Mouse (Mus musculus): ENCODE results near the gene Tbc1d2. TPM values are rescaled to one million over a fixed set of nuclear protein-coding genes. Genes with fewer than 3 reads are reported as not detected.
"Not testable (repeated sequence)": the region's sequence is repeated elsewhere in the genome, so short reads cannot be mapped to it uniquely, and the experiment has no call there.

The Tbc1d2 gene
- polyA plus RNA-seq, 1 experiment from 2014 or later = 0.57 TPM

GRCm38 (mm10) chr4:46637250-46637649, 12.8 kb downstream of the Tbc1d2 start:
- not testable (repeated sequence) for H3K4me2 ChIP-seq; H3K27ac ChIP-seq (replicated peaks); H3K27me3 ChIP-seq; H3K4me3 ChIP-seq; H3K36me3 ChIP-seq; H3K9ac ChIP-seq; H3K9me3 ChIP-seq; H3K4me1 ChIP-seq (replicated peaks); ATAC-seq (ENCODE audit: low read depth)
- WGBS = 89% methylated on average over 10 of the region's 10 CpGs

GRCm38 (mm10) chr4:46635702-46636430, 14.1 kb downstream of the Tbc1d2 start:
- no peak for ATAC-seq (ENCODE audit: low read depth)
- H3K4me3 ChIP-seq = no peak overlapping the region
- WGBS = 90% methylated on average over 16 of the region's 16 CpGs
- H3K27me3 ChIP-seq = no peaks in the 10 kb centered on the region
- H3K27ac ChIP-seq (replicated peaks) = no peak overlapping the region
- H3K9ac ChIP-seq = no peak overlapping the region
- no peaks in the 10 kb centered on the region for H3K4me1 ChIP-seq (replicated peaks)
- H3K36me3 ChIP-seq = no peaks in the 10 kb centered on the region
- H3K4me2 ChIP-seq = no peak overlapping the region
- H3K9me3 ChIP-seq = no peaks in the 10 kb centered on the region

- H3K4me3 ChIP-seq = no peak overlapping the region
- no peaks in the 10 kb centered on the region; the same call in 1 of the 2 replicates for H3K27me3 ChIP-seq
- H3K9ac ChIP-seq = no peak overlapping the region
- H3K36me3 ChIP-seq = no peaks in the 10 kb centered on the region
- no peak for ATAC-seq (ENCODE audit: low read depth)
- no peaks in the 10 kb centered on the region for H3K9me3 ChIP-seq
- H3K4me1 ChIP-seq (replicated peaks) = no peaks in the 10 kb centered on the region
- H3K27ac ChIP-seq (replicated peaks) = no peak overlapping the region
- H3K4me2 ChIP-seq = no peak overlapping the region
- WGBS = 51% methylated on average over 6 of the region's 6 CpGs
Observed at GRCm38 (mm10) chr4:46634881-46635280, 15.1 kb downstream of the Tbc1d2 start.

- H3K4me3 ChIP-seq; H3K36me3 ChIP-seq; H3K9ac ChIP-seq; H3K27ac ChIP-seq (replicated peaks); H3K27me3 ChIP-seq; H3K9me3 ChIP-seq; H3K4me1 ChIP-seq (replicated peaks); ATAC-seq (ENCODE audit: low read depth); H3K4me2 ChIP-seq: not testable (repeated sequence)
- 78% methylated on average over 6 of the region's 6 CpGs for WGBS
Observed at GRCm38 (mm10) chr4:46633565-46633964, 16.4 kb downstream of the Tbc1d2 start.

- WGBS = 75% methylated on average over 2 of the region's 2 CpGs
- Histone ChIP-seq H3K9ac (no peak overlapping the region), H3K36me3 (no peaks in the 10 kb centered on the region), H3K9me3 (no peaks in the 10 kb centered on the region), H3K27ac (replicated peaks) (no peak overlapping the region), H3K4me3 (no peak overlapping the region), H3K4me1 (replicated peaks) (peaks cover 10% of the 10 kb centered on the region), H3K27me3 (no peaks in the 10 kb centered on the region; the same call in 1 of the 2 replicates), H3K4me2 (no peak overlapping the region)
- ATAC-seq (ENCODE audit: low read depth) = no peak
Observed at GRCm38 (mm10) chr4:46632465-46632864, 17.5 kb downstream of the Tbc1d2 start.

- H3K4me3 ChIP-seq = no peak overlapping the region
- WGBS = 55% methylated on average over 9 of the region's 9 CpGs
Observed at GRCm38 (mm10) chr4:46630390-46630789, 19.6 kb downstream of the Tbc1d2 start.

GRCm38 (mm10) chr4:46628873-46629272, 21.1 kb downstream of the Tbc1d2 start:
- 0 out of 2 replicates have a peak overlapping the region, but pooled peaks have one; percentile 5 for H3K4me2 ChIP-seq
- no peaks in the 10 kb centered on the region for H3K36me3 ChIP-seq
- no peak overlapping the region for H3K27ac ChIP-seq (replicated peaks)
- H3K4me1 ChIP-seq (replicated peaks) = peaks cover 10% of the 10 kb centered on the region
- H3K9me3 ChIP-seq = no peaks in the 10 kb centered on the region
- WGBS = 38% methylated on average over 9 of the region's 9 CpGs
- H3K4me3 ChIP-seq = no peak overlapping the region
- H3K27me3 ChIP-seq = no peaks in the 10 kb centered on the region; the same call in 1 of the 2 replicates
- no peak overlapping the region for H3K9ac ChIP-seq
- ATAC-seq (ENCODE audit: low read depth) = no peak

More at GRCm38 (mm10) chr4:46630390-46630789, 19.6 kb downstream of the Tbc1d2 start:
- no peak overlapping the region for H3K4me2 ChIP-seq
- peaks cover 10% of the 10 kb centered on the region for H3K4me1 ChIP-seq (replicated peaks)
- no peaks in the 10 kb centered on the region for H3K9me3 ChIP-seq
- H3K27ac ChIP-seq (replicated peaks) = no peak overlapping the region
- H3K9ac ChIP-seq = no peak overlapping the region
- no peak for ATAC-seq (ENCODE audit: low read depth)
- H3K27me3 ChIP-seq = no peaks in the 10 kb centered on the region; the same call in 1 of the 2 replicates
- H3K36me3 ChIP-seq = no peaks in the 10 kb centered on the region

- Histone ChIP-seq H3K9ac (no peak overlapping the region), H3K9me3 (no peaks in the 10 kb centered on the region), H3K4me1 (replicated peaks) (peaks cover 10% of the 10 kb centered on the region), H3K27me3 (no peaks in the 10 kb centered on the region; the same call in 1 of the 2 replicates), H3K36me3 (no peaks in the 10 kb centered on the region), H3K4me3 (no peak overlapping the region), H3K27ac (replicated peaks) (no peak overlapping the region), H3K4me2 (no peak overlapping the region)
- no peak for ATAC-seq (ENCODE audit: low read depth)
- 80% methylated on average over 11 of the region's 11 CpGs for WGBS
Observed at GRCm38 (mm10) chr4:46628081-46628480, 21.9 kb downstream of the Tbc1d2 start.

GRCm38 (mm10) chr4:46625101-46625500, 24.9 kb downstream of the Tbc1d2 start:
- Histone ChIP-seq H3K9me3 (no peaks in the 10 kb centered on the region), H3K4me2 (no peak overlapping the region), H3K27ac (replicated peaks) (no peak overlapping the region), H3K36me3 (no peaks in the 10 kb centered on the region), H3K4me1 (replicated peaks) (peaks cover 10% of the 10 kb centered on the region), H3K27me3 (peaks cover 7% of the 10 kb centered on the region), H3K4me3 (no peak overlapping the region), H3K9ac (no peak overlapping the region)
- no peak for ATAC-seq (ENCODE audit: low read depth)
- 75% methylated on average over 10 of the region's 10 CpGs for WGBS

GRCm38 (mm10) chr4:46623007-46623406, 27.0 kb downstream of the Tbc1d2 start:
- H3K36me3 ChIP-seq = no peaks in the 10 kb centered on the region
- ATAC-seq (ENCODE audit: low read depth) = no peak

GRCm38 (mm10) chr4:46620946-46621345, 29.1 kb downstream of the Tbc1d2 start:
- WGBS = 81% methylated on average over 8 of the region's 8 CpGs
- H3K4me2 ChIP-seq = no peak overlapping the region
- no peaks in the 10 kb centered on the region; the same call in 1 of the 2 replicates for H3K4me1 ChIP-seq (replicated peaks)
- ATAC-seq (ENCODE audit: low read depth) = no peak
- H3K27ac ChIP-seq (replicated peaks) = no peak overlapping the region
- no peaks in the 10 kb centered on the region for H3K36me3 ChIP-seq
- H3K9me3 ChIP-seq = no peaks in the 10 kb centered on the region
- no peak overlapping the region for H3K4me3 ChIP-seq
- H3K9ac ChIP-seq = no peak overlapping the region
- peaks cover 10% of the 10 kb centered on the region for H3K27me3 ChIP-seq

More at GRCm38 (mm10) chr4:46623007-46623406, 27.0 kb downstream of the Tbc1d2 start:
- Histone ChIP-seq H3K4me3 (no peak overlapping the region), H3K9me3 (no peaks in the 10 kb centered on the region), H3K27me3 (peaks cover 10% of the 10 kb centered on the region), H3K9ac (no peak overlapping the region), H3K4me2 (no peak overlapping the region), H3K4me1 (replicated peaks) (no peaks in the 10 kb centered on the region; the same call in 1 of the 2 replicates), H3K27ac (replicated peaks) (no peak overlapping the region)
- 90% methylated on average over 5 of the region's 5 CpGs for WGBS

GRCm38 (mm10) chr4:46620330-46620729, 29.7 kb downstream of the Tbc1d2 start:
- H3K9me3 ChIP-seq = no peaks in the 10 kb centered on the region
- no peak overlapping the region for H3K4me3 ChIP-seq
- H3K4me2 ChIP-seq = 0 out of 2 replicates have a peak overlapping the region, but pooled peaks have one; percentile 14
- H3K9ac ChIP-seq = no peak overlapping the region
- H3K36me3 ChIP-seq = no peaks in the 10 kb centered on the region
- peaks cover 10% of the 10 kb centered on the region for H3K27me3 ChIP-seq
- ATAC-seq (ENCODE audit: low read depth) = no peak
- H3K4me1 ChIP-seq (replicated peaks) = no peaks in the 10 kb centered on the region; the same call in 1 of the 2 replicates
- WGBS = 6% methylated on average over 23 of the region's 23 CpGs
- no peak overlapping the region for H3K27ac ChIP-seq (replicated peaks)
